Mouse (Mus musculus) intestine, embryonic 14.5 days (tissue): Measurements from ENCODE around the gene Tmem200b. TPM values are rescaled to one million over a fixed set of nuclear protein-coding genes. Genes with fewer than 3 reads are reported as not detected.
A peak's percentile ranks its signal among the peaks of the same experiment; 100 is the strongest.

Experiments used
- ATAC-seq: fragments of 200-750 bp; cut with Nextera tagmentation; replicated peaks from 2 replicates; pipeline ENCODE4 v1.8.0; 2017; ENCODE audit warnings: low read depth, moderate number of reproducible peaks, moderate TSS enrichment, moderate library complexity; ENCODE audit not compliant: low FRiP score, low TSS enrichment
- DNase-seq: peaks from one replicate; pipeline ENCODE4 v3.0.0-alpha.2; 2018; ENCODE audit warnings: low spot score
- H3K27ac ChIP-seq: fragments of 300-500 bp; sonication (generic); 2 replicates; pipeline ENCODE4 v1.5.1; 2014; ENCODE audit warnings: low read depth, mild to moderate bottlenecking, control low read depth
- H3K27me3 ChIP-seq: fragments of 300-500 bp; sonication (generic); replicated peaks from 2 replicates; pipeline ENCODE4 v1.6.1; 2014; ENCODE audit warnings: low read length, control low read depth; ENCODE audit not compliant: control insufficient read depth, insufficient read depth
- H3K36me3 ChIP-seq: fragments of 300-500 bp; sonication (generic); 2 replicates; pipeline ENCODE4 v1.6.1; 2014; ENCODE audit warnings: low read length, control low read depth; ENCODE audit not compliant: control insufficient read depth, insufficient read depth
- H3K4me1 ChIP-seq: fragments of 300-500 bp; sonication (generic); replicated peaks from 2 replicates; pipeline ENCODE4 v1.6.1; 2014; ENCODE audit warnings: low read length, control low read depth, mixed read lengths; ENCODE audit not compliant: control insufficient read depth, insufficient read depth
- H3K4me2 ChIP-seq: fragments of 300-500 bp; sonication (generic); 2 replicates; pipeline ENCODE4 v1.6.1; 2014; ENCODE audit warnings: low read length
- H3K4me3 ChIP-seq: fragments of 300-500 bp; sonication (generic); 2 replicates; pipeline ENCODE4 v1.5.1; 2014; ENCODE audit warnings: low read depth, low read length, control low read depth, mixed read lengths
- H3K9ac ChIP-seq: fragments of 300-500 bp; sonication (generic); 2 replicates; pipeline ENCODE4 v1.6.1; 2014; ENCODE audit warnings: mild to moderate bottlenecking, low read length
- H3K9me3 ChIP-seq: fragments of 300-500 bp; sonication (generic); 2 replicates; pipeline ENCODE4 v1.6.1; 2016; ENCODE audit warnings: low read length, control low read depth; ENCODE audit not compliant: control insufficient read depth
- WGBS: fragments of 180-500 bp; shearing (Covaris S2); extraction: QIAGEN DNeasy Blood & Tissue Kit; methylation state at CpG from one replicate; pipeline ENCODE4 v1.1.7; 2014; 5-methylcytosine and 5-hydroxymethylcytosine counted together
- polyA plus RNA-seq: library from polyadenylated mRNA; unstranded; fragments of >200 nt; fragmentation: Nextera tagmentation; extraction: Ambion mirVana; gene quantifications from 2 replicates; pipeline ENCODE4 v1.2.1, GENCODE M21; 2014

Gene Tmem200b
- polyA plus RNA-seq, 1 experiment from 2014 or later = 2.3 TPM

DNA sequence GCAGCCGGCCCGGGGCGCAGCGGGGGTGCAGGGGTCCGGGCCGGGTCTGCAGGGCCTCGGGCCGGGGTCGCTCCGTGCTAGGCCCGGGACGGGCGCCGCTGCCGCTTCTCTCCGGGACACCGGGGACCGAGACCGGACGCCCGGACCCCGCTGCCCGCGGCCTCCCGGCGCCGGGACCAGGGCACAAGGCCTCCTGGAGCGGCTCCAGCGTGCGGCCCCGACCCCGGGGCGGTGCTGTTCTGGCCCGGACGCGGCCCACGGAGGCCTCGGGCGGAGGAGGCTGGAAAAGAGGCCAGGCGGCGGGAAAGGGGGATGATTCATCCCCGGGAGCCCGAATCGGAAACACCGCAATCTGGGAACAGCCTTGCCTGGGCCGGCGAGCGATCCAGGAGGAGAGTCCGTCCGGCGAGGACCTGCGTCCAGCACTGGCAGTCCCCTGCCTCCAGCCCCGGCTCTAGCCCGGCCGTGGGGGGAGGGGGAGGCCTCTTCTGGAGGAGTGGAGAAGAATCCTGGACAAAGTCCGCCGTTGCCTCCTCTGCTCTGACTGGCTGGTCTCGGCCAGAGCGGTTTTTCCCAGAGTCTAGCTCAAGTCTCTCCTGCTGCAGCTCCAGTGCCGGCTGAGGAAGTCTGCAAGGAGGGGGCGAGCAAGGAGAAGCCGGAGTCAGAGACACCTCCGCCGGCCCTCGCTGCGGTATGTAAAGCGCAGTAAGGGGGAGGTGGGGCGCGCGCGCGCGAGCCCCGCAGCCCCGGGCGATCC, 798 bp upstream of the Tmem200b start:
- H3K4me1 ChIP-seq = peaks cover 36% of the 10 kb centered on the region
- WGBS = 1% methylated on average over 62 of the region's 76 CpGs
- H3K9me3 ChIP-seq = no peaks in the 10 kb centered on the region
- peak overlapping the region; percentile 75 for H3K27ac ChIP-seq
- H3K4me2 ChIP-seq = peak overlapping the region; percentile 70
- peaks cover 17% of the 10 kb centered on the region for H3K36me3 ChIP-seq
- ATAC-seq = peak; percentile 28
- H3K27me3 ChIP-seq = peaks cover 16% of the 10 kb centered on the region
- DNase-seq = peak; percentile 87
- peak overlapping the region; percentile 51 for H3K9ac ChIP-seq
- H3K4me3 ChIP-seq = peak overlapping the region; percentile 54

- Histone ChIP-seq H3K9me3 (no peaks in the 10 kb centered on the region), H3K4me2 (peak overlapping the region; percentile 70), H3K27ac (no peak overlapping the region), H3K4me3 (peak overlapping the region; percentile 54), H3K9ac (peak overlapping the region; percentile 51; the same call in 1 of the 2 replicates), H3K27me3 (peaks cover 8% of the 10 kb centered on the region; the same call in 1 of the 2 replicates), H3K4me1 (peaks cover 36% of the 10 kb centered on the region), H3K36me3 (peaks cover 31% of the 10 kb centered on the region)
- ATAC-seq (no peak), DNase-seq (no peak)
- WGBS = 55% methylated on average over 15 of the region's 15 CpGs
These were observed 833 bp downstream of the Tmem200b start for GRCm38 (mm10) chr4:131922404-131922803.

DNA sequence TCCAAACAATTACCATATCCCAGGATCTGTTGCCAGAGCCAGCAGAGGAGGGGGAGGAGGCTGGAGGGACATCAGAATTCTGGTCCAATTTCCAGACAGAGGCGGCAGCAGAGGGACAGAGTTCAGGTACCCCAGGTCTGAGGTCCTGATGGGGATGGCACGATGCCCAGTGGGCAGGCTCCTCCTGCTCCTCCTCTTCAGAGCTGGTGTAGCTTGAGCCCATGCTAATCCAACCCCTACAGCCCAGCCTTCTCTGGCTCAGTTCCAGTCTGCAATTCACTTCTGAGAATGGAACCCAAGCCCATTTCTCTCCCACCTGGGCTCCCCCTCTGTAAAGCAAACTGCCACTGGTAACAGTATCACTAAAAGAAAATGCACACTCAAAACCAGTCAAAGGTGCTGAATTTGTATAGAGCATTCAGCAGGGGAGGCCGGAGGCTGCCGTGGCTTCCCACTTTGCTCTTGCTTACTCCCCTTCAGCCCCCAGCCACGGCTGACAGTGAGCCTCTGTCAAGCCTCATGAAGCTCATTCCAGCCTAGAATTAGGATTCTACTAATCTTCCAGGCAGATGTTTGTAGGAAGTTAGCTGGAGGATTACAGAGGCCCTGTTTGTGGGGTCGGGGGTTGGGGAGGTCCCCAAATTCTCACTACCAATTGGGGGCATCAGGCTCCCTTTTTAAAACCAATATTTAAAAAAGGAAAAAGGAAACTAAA, 2.7 kb downstream of the Tmem200b start:
- Histone ChIP-seq H3K9me3 (no peaks in the 10 kb centered on the region), H3K9ac (no peak overlapping the region), H3K4me3 (no peak overlapping the region), H3K36me3 (peaks cover 49% of the 10 kb centered on the region), H3K4me2 (no peak overlapping the region), H3K27me3 (peaks cover 8% of the 10 kb centered on the region; the same call in 1 of the 2 replicates), H3K4me1 (peaks cover 24% of the 10 kb centered on the region), H3K27ac (no peak overlapping the region)
- DNase-seq = peak; percentile 48
- 51% methylated on average over 6 of the region's 6 CpGs for WGBS
- ATAC-seq = no peak

GRCm38 (mm10) chr4:131929146-131929545, 7.6 kb downstream of the Tmem200b start:
- Histone ChIP-seq H3K4me3 (no peak overlapping the region), H3K36me3 (peaks cover 73% of the 10 kb centered on the region), H3K4me1 (peaks cover 6% of the 10 kb centered on the region; the same call in 1 of the 2 replicates), H3K4me2 (no peak overlapping the region), H3K27me3 (no peaks in the 10 kb centered on the region), H3K9me3 (no peaks in the 10 kb centered on the region), H3K27ac (no peak overlapping the region), H3K9ac (no peak overlapping the region)
- no peak for ATAC-seq
- DNase-seq = no peak
- 87% methylated on average over 6 of the region's 6 CpGs for WGBS

- 73% methylated on average over 2 of the region's 2 CpGs for WGBS
- H3K27ac ChIP-seq = no peak overlapping the region
These were observed 17.9 kb downstream of the Tmem200b start for GRCm38 (mm10) chr4:131939459-131939858.

GRCm38 (mm10) chr4:131940846-131941245, 19.3 kb downstream of the Tmem200b start:
- no peaks in the 10 kb centered on the region; the same call in 1 of the 2 replicates for H3K4me1 ChIP-seq

More at GRCm38 (mm10) chr4:131939459-131939858, 17.9 kb downstream of the Tmem200b start:
- Histone ChIP-seq H3K9ac (no peak overlapping the region), H3K27me3 (no peaks in the 10 kb centered on the region), H3K4me2 (no peak overlapping the region), H3K36me3 (peaks cover 28% of the 10 kb centered on the region), H3K4me1 (no peaks in the 10 kb centered on the region), H3K4me3 (no peak overlapping the region), H3K9me3 (no peaks in the 10 kb centered on the region)
- ATAC-seq (no peak), DNase-seq (no peak)

DNA sequence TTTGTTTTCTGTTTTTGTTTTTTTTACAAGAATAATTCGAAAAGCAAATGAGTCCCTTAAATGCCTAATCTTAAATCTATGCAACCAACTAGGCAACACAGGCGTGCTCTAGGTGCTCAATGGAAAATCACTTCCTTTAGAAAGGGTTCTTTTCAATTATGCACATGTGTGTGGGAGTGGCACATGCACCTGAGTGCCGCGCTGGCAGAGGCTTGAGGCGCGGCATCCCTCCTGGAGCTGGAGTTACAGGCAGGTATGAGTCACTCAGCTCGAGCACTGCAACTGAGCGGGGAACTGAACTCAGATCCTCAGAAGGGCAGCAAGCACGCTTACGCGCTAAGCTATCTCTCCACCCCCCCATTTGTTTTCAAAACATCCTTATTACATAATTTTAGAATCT, 26.3 kb downstream of the Tmem200b start:
- Histone ChIP-seq H3K4me1 (no peaks in the 10 kb centered on the region; the same call in 1 of the 2 replicates), H3K4me2 (no peak overlapping the region), H3K36me3 (no peaks in the 10 kb centered on the region), H3K9ac (no peak overlapping the region), H3K9me3 (no peaks in the 10 kb centered on the region), H3K27ac (no peak overlapping the region), H3K27me3 (no peaks in the 10 kb centered on the region), H3K4me3 (no peak overlapping the region)
- no peak for ATAC-seq
- DNase-seq = no peak
- WGBS = 88% methylated on average over 11 of the region's 11 CpGs

More at GRCm38 (mm10) chr4:131940846-131941245, 19.3 kb downstream of the Tmem200b start:
- Histone ChIP-seq H3K4me2 (no peak overlapping the region), H3K9ac (no peak overlapping the region), H3K27ac (no peak overlapping the region), H3K9me3 (no peaks in the 10 kb centered on the region), H3K36me3 (peaks cover 15% of the 10 kb centered on the region; the same call in 1 of the 2 replicates), H3K27me3 (no peaks in the 10 kb centered on the region), H3K4me3 (no peak overlapping the region)
- ATAC-seq (no peak), DNase-seq (no peak)
- 97% methylated on average over 4 of the region's 4 CpGs for WGBS

DNA sequence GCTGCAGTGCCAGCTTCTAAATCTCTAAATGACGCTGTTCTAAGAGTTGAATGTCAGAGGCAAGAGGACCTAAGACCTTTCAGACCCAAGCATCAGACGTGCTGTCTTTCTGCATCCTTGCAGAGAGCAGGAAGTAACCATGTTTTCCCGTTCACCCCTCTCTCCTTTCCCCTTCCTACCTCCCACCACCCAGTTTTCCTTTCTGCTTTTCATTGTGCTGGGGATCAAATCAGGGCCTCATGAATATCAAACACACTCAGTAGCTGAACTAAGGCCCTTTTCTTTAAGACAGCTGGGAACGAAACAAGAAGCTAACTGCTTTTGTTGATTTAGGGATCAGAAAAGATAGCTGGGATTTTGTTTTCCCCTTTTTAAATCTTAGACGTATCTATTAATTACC, 28.3 kb downstream of the Tmem200b start:
- ATAC-seq = no peak

More for the DNA sequence above, 28.3 kb downstream of the Tmem200b start:
- DNase-seq = no peak
- Histone ChIP-seq H3K27me3 (no peaks in the 10 kb centered on the region), H3K27ac (no peak overlapping the region), H3K9me3 (no peaks in the 10 kb centered on the region), H3K4me1 (no peaks in the 10 kb centered on the region; the same call in 1 of the 2 replicates), H3K36me3 (peaks cover 9% of the 10 kb centered on the region), H3K4me3 (no peak overlapping the region), H3K9ac (no peak overlapping the region), H3K4me2 (no peak overlapping the region)
- WGBS = 40% methylated on average over 5 of the region's 5 CpGs
